Mouse (Mus musculus): ENCODE results near the gene Gpr161. TPM values are rescaled to one million over a fixed set of nuclear protein-coding genes. Genes with fewer than 3 reads are reported as not detected.
A peak's percentile ranks its signal among the peaks of the same experiment; 100 is the strongest.

The Gpr161 gene
- 1 to 10 TPM; 1.3 TPM for total RNA-seq (2021)
- long read RNA-seq, experiment 1, partial matches to known transcripts: 0 of 1 reads
- long read RNA-seq, experiment 1, other reads (novel, unspliced or antisense): 1 of 1 reads
- long read RNA-seq, experiment 2: 0 reads

- DNase-seq: no peak
Measured at GRCm38 (mm10) chr1:165295489-165295888, at the start of gene Gpr161. TSS of gene Gpr161 (plus strand) at chr1:165295789.

GRCm38 (mm10) chr1:165246587-165246986 lies 49.0 kb upstream of the Gpr161 start:
- DNase-seq: peak; percentile 14

- DNase-seq: peak; percentile 53
Measured at GRCm38 (mm10) chr1:165247085-165247484, 48.5 kb upstream of the Gpr161 start.

GRCm38 (mm10) chr1:165247788-165248187 lies 47.8 kb upstream of the Gpr161 start:
- no peak for DNase-seq

- DNase-seq: no peak
Measured at GRCm38 (mm10) chr1:165248842-165249241, 46.7 kb upstream of the Gpr161 start.

GRCm38 (mm10) chr1:165250546-165250945 lies 45.0 kb upstream of the Gpr161 start:
- no peak for DNase-seq

GRCm38 (mm10) chr1:165252027-165252671 lies 43.4 kb upstream of the Gpr161 start:
- peak; percentile 24 for DNase-seq

GRCm38 (mm10) chr1:165274946-165275345 lies 20.6 kb upstream of the Gpr161 start:
- DNase-seq: no peak

- no peak for DNase-seq
Measured at GRCm38 (mm10) chr1:165280741-165281140, 14.8 kb upstream of the Gpr161 start.

GRCm38 (mm10) chr1:165281351-165282221 lies 14.0 kb upstream of the Gpr161 start:
- DNase-seq: peak; percentile 75

- no peak for DNase-seq
Measured at GRCm38 (mm10) chr1:165282222-165282966, 13.2 kb upstream of the Gpr161 start.

GRCm38 (mm10) chr1:165282967-165283345 lies 12.6 kb upstream of the Gpr161 start:
- DNase-seq: no peak

GRCm38 (mm10) chr1:165284096-165284495 lies 11.5 kb upstream of the Gpr161 start:
- DNase-seq: no peak

GRCm38 (mm10) chr1:165288165-165288564 lies 7.4 kb upstream of the Gpr161 start:
- DNase-seq: no peak

- DNase-seq: no peak
Measured at GRCm38 (mm10) chr1:165289831-165290230, 5.8 kb upstream of the Gpr161 start.

- no peak for DNase-seq
Measured at GRCm38 (mm10) chr1:165291606-165292005, 4.0 kb upstream of the Gpr161 start.

GRCm38 (mm10) chr1:165301108-165301507 lies 5.5 kb downstream of the Gpr161 start:
- DNase-seq: no peak

GRCm38 (mm10) chr1:165301567-165301966 lies 6.0 kb downstream of the Gpr161 start:
- no peak for DNase-seq

- no peak for DNase-seq
Measured at GRCm38 (mm10) chr1:165302455-165303208, 7.0 kb downstream of the Gpr161 start.

- no peak for DNase-seq
Measured at GRCm38 (mm10) chr1:165303209-165303608, 7.6 kb downstream of the Gpr161 start.

- DNase-seq: no peak
Measured at GRCm38 (mm10) chr1:165304341-165304740, 8.8 kb downstream of the Gpr161 start.

- no peak for DNase-seq
Measured at GRCm38 (mm10) chr1:165308180-165308579, 12.6 kb downstream of the Gpr161 start.

Data from gastrocnemius, postnatal 25 days (tissue).